Mouse (Mus musculus): ENCODE results near the gene Tmem150a. TPM values are rescaled to one million over a fixed set of nuclear protein-coding genes. Genes with fewer than 3 reads are reported as not detected.

Gene Tmem150a
- polyA plus RNA-seq, 1 experiment from 2014 or later: 17.1 TPM

- Histone ChIP-seq H3K4me3 (replicated peaks; ENCODE audit: low read depth, low read length) (no peak overlapping the region), H3K27me3 (ENCODE audit: control insufficient read depth, insufficient read depth, low read length) (no peaks in the 10 kb centered on the region), H3K4me2 (ENCODE audit: low read length) (no peak overlapping the region), H3K27ac (replicated peaks; ENCODE audit: low read depth, low read length) (no peak overlapping the region), H3K36me3 (ENCODE audit: control insufficient read depth, insufficient read depth, low read length) (peaks cover 24% of the 10 kb centered on the region), H3K9me3 (ENCODE audit: control insufficient read depth, low read length) (no peaks in the 10 kb centered on the region), H3K4me1 (ENCODE audit: control insufficient read depth, insufficient read depth, low read length) (peaks cover 22% of the 10 kb centered on the region; the same call in 1 of the 2 replicates), H3K9ac (replicated peaks; ENCODE audit: low read length) (no peak overlapping the region)
- no peak for DNase-seq
- ATAC-seq (ENCODE audit: low FRiP score, low TSS enrichment): no peak
- WGBS: 83% methylated on average over 5 of the region's 5 CpGs
These were observed 2.2 kb downstream of the Tmem150a start for GRCm38 (mm10) chr6:72357164-72358079.

GRCm38 (mm10) chr6:72358086-72358764 lies 3.0 kb downstream of the Tmem150a start:
- Histone ChIP-seq H3K27me3 (ENCODE audit: control insufficient read depth, insufficient read depth, low read length) (no peaks in the 10 kb centered on the region), H3K4me1 (ENCODE audit: control insufficient read depth, insufficient read depth, low read length) (peaks cover 22% of the 10 kb centered on the region; the same call in 1 of the 2 replicates), H3K27ac (replicated peaks; ENCODE audit: low read depth, low read length) (no peak overlapping the region), H3K9ac (replicated peaks; ENCODE audit: low read length) (no peak overlapping the region), H3K4me2 (ENCODE audit: low read length) (no peak overlapping the region), H3K9me3 (ENCODE audit: control insufficient read depth, low read length) (no peaks in the 10 kb centered on the region), H3K36me3 (ENCODE audit: control insufficient read depth, insufficient read depth, low read length) (peaks cover 22% of the 10 kb centered on the region), H3K4me3 (replicated peaks; ENCODE audit: low read depth, low read length) (no peak overlapping the region)
- WGBS: 92% methylated on average over 10 of the region's 10 CpGs
- ATAC-seq (ENCODE audit: low FRiP score, low TSS enrichment) (no peak), DNase-seq (no peak)

GRCm38 (mm10) chr6:72359343-72359742 lies 4.1 kb downstream of the Tmem150a start:
- Histone ChIP-seq H3K4me3 (replicated peaks; ENCODE audit: low read depth, low read length) (no peak overlapping the region), H3K4me2 (ENCODE audit: low read length) (no peak overlapping the region), H3K27me3 (ENCODE audit: control insufficient read depth, insufficient read depth, low read length) (no peaks in the 10 kb centered on the region), H3K27ac (replicated peaks; ENCODE audit: low read depth, low read length) (no peak overlapping the region), H3K4me1 (ENCODE audit: control insufficient read depth, insufficient read depth, low read length) (peaks cover 22% of the 10 kb centered on the region; the same call in 1 of the 2 replicates), H3K9ac (replicated peaks; ENCODE audit: low read length) (no peak overlapping the region), H3K36me3 (ENCODE audit: control insufficient read depth, insufficient read depth, low read length) (peaks cover 22% of the 10 kb centered on the region), H3K9me3 (ENCODE audit: control insufficient read depth, low read length) (no peaks in the 10 kb centered on the region)
- WGBS: 89% methylated on average over 2 of the region's 2 CpGs
- ATAC-seq (ENCODE audit: low FRiP score, low TSS enrichment): no peak
- no peak for DNase-seq

- Histone ChIP-seq H3K27ac (replicated peaks; ENCODE audit: low read depth, low read length) (no peak overlapping the region), H3K9me3 (ENCODE audit: control insufficient read depth, low read length) (no peaks in the 10 kb centered on the region), H3K4me1 (ENCODE audit: control insufficient read depth, insufficient read depth, low read length) (peaks cover 16% of the 10 kb centered on the region; the same call in 1 of the 2 replicates), H3K27me3 (ENCODE audit: control insufficient read depth, insufficient read depth, low read length) (no peaks in the 10 kb centered on the region), H3K9ac (replicated peaks; ENCODE audit: low read length) (no peak overlapping the region), H3K36me3 (ENCODE audit: control insufficient read depth, insufficient read depth, low read length) (peaks cover 22% of the 10 kb centered on the region), H3K4me2 (ENCODE audit: low read length) (no peak overlapping the region), H3K4me3 (replicated peaks; ENCODE audit: low read depth, low read length) (no peak overlapping the region)
- 88% methylated on average over 11 of the region's 11 CpGs for WGBS
- no peak for DNase-seq
- no peak for ATAC-seq (ENCODE audit: low FRiP score, low TSS enrichment)
These were observed 4.8 kb downstream of the Tmem150a start for GRCm38 (mm10) chr6:72359891-72360598.

GRCm38 (mm10) chr6:72360599-72360935 lies 5.3 kb downstream of the Tmem150a start:
- WGBS: 70% methylated on average over 7 of the region's 7 CpGs

GRCm38 (mm10) chr6:72361121-72361551 lies 5.9 kb downstream of the Tmem150a start:
- Histone ChIP-seq H3K27ac (replicated peaks; ENCODE audit: low read depth, low read length) (no peak overlapping the region), H3K4me1 (ENCODE audit: control insufficient read depth, insufficient read depth, low read length) (peaks cover 13% of the 10 kb centered on the region; the same call in 1 of the 2 replicates), H3K9ac (replicated peaks; ENCODE audit: low read length) (no peak overlapping the region), H3K4me3 (replicated peaks; ENCODE audit: low read depth, low read length) (0 out of 2 replicates have a peak overlapping the region, but pooled peaks have one; percentile 72), H3K36me3 (ENCODE audit: control insufficient read depth, insufficient read depth, low read length) (peaks cover 22% of the 10 kb centered on the region), H3K27me3 (ENCODE audit: control insufficient read depth, insufficient read depth, low read length) (no peaks in the 10 kb centered on the region), H3K4me2 (ENCODE audit: low read length) (peak overlapping the region; percentile 88), H3K9me3 (ENCODE audit: control insufficient read depth, low read length) (no peaks in the 10 kb centered on the region)
- no peak for ATAC-seq (ENCODE audit: low FRiP score, low TSS enrichment)
- DNase-seq: no peak
- 85% methylated on average over 5 of the region's 5 CpGs for WGBS

More at GRCm38 (mm10) chr6:72360599-72360935, 5.3 kb downstream of the Tmem150a start:
- Histone ChIP-seq H3K4me2 (ENCODE audit: low read length) (no peak overlapping the region; the same call in 1 of the 2 replicates), H3K27me3 (ENCODE audit: control insufficient read depth, insufficient read depth, low read length) (no peaks in the 10 kb centered on the region), H3K4me1 (ENCODE audit: control insufficient read depth, insufficient read depth, low read length) (peaks cover 16% of the 10 kb centered on the region; the same call in 1 of the 2 replicates), H3K36me3 (ENCODE audit: control insufficient read depth, insufficient read depth, low read length) (peaks cover 22% of the 10 kb centered on the region), H3K9ac (replicated peaks; ENCODE audit: low read length) (no peak overlapping the region), H3K27ac (replicated peaks; ENCODE audit: low read depth, low read length) (no peak overlapping the region), H3K4me3 (replicated peaks; ENCODE audit: low read depth, low read length) (no peak overlapping the region), H3K9me3 (ENCODE audit: control insufficient read depth, low read length) (no peaks in the 10 kb centered on the region)
- ATAC-seq (ENCODE audit: low FRiP score, low TSS enrichment) (no peak), DNase-seq (no peak)

GRCm38 (mm10) chr6:72362132-72363028 lies 7.1 kb downstream of the Tmem150a start:
- peak overlapping the region; percentile 72 for H3K4me3 ChIP-seq (replicated peaks; ENCODE audit: low read depth, low read length)
- H3K36me3 ChIP-seq (ENCODE audit: control insufficient read depth, insufficient read depth, low read length): peaks cover 22% of the 10 kb centered on the region
- 0 out of 2 replicates have a peak, but pooled peaks cover 11% of the 10 kb centered on the region for H3K4me1 ChIP-seq (ENCODE audit: control insufficient read depth, insufficient read depth, low read length)
- H3K9me3 ChIP-seq (ENCODE audit: control insufficient read depth, low read length): no peaks in the 10 kb centered on the region
- DNase-seq (peak; percentile 97), ATAC-seq (ENCODE audit: low FRiP score, low TSS enrichment) (peak; percentile 99)
- peak overlapping the region; percentile 63 for H3K9ac ChIP-seq (replicated peaks; ENCODE audit: low read length)
- no peaks in the 10 kb centered on the region for H3K27me3 ChIP-seq (ENCODE audit: control insufficient read depth, insufficient read depth, low read length)
- peak overlapping the region; percentile 78 for H3K27ac ChIP-seq (replicated peaks; ENCODE audit: low read depth, low read length)
- WGBS: under 1% methylated on average over 42 of the region's 42 CpGs
- peak overlapping the region; percentile 88 for H3K4me2 ChIP-seq (ENCODE audit: low read length)
